Mouse (Mus musculus): ENCODE measurements at regions not wholly inside any gene's neighbourhood (a gene's known extent, or its start where the extent isn't known, plus 50 kb on each side); places are given as distances from the start of the nearest gene placed in this dataset.

GRCm38 (mm10) chr10:39316533-39316932, 52.1 kb upstream of the Fyn start:
- no peak for DNase-seq (ENCODE audit: low spot score)

DNA sequence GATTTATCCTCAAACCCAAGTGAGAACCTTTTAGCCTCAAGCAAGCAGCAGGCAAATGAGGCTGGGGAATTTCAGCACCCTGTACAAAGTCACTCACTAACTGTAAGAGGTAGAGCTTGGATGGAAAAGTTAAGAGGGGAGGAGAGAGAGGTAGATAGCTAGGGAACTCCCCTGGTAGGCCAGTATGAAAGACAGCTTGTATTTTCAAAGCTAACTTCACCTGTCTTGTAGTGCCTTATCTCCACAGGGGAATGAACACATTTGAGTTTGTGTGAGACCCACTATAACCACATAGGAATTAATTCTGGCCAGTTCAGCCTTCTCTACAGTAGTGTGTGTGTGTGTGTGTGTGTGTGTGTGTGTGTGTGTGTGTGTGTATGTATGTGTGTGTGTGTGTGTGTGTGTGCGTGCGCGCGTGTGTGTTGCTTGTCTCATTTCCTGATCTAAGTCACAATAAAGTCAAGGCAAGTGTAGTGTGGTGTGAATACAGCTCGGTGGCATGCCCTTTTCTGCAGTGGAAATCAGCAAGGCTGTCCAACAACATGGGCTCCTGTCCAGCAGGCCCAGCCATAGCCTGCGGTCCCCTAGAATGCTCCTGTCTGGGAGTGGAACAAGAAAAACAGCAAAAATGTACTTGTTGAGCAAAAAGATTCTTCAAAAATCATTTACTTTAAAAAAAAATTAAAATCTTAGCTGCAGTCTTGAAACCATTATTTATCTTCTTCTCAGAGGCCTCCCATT, 53.1 kb upstream of the Fyn start:
- DNase-seq (ENCODE audit: low spot score) = no peak

- DNase-seq (ENCODE audit: low spot score) = no peak
Observed at GRCm38 (mm10) chr10:39311501-39311900, 57.2 kb upstream of the Fyn start.

DNA sequence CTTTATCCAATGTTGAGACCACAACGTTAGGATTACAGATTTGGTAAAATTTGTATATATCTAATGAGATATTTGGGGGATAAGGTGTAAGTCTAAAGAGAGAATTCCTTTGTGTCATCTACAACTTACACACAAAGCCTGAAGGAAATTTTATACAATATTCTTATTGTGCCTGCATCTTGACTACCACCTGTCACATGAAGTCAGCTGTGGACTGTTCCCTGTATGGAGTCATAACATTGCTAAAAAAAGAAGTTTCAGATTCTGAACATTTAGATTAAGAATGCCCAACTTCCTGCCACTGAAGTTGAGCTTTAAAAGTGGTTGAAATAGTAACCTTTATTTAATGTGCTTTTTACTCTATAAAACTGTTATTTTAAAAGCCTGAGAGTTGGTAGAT, 60.1 kb upstream of the Fyn start:
- no peak for DNase-seq (ENCODE audit: low spot score)

DNA sequence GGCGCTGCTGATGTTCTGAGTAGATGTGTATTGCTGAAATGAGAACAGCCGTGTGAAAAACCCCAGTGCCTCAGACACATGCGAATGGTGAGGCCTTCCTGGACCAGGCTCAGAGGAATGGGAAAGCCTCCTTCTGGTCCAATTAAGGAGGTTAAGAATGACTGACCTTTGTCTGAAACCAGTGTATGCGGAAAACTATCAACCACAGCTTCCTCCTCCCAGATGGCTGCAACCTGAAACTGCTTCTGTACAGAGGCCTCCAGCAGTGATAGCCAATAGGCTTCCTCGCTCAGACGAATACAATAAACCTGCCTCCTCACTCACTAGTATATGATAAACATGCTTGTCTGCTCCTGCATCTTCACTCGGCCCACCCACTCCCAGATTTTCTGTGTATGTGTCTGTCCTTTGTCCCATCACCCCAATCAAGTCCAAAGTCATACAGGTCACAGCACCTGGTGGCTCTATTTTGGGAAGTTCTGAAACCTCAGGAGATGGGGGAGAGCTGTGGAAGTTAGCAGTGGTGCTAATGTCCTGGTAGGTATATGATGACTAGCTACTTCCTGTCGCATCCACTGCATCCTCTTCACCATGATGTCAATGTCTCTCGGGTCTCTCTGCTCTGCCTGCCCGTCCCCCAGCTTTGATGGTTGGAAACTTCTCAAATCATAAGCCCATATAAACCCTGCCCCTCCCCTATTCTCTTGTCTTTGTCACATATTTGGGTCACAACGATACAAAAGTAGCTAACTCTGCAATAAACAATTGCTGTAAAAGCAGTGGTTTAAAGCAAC, 75.8 kb upstream of the Fyn start:
- no peak for DNase-seq (ENCODE audit: low spot score)

- DNase-seq (ENCODE audit: low spot score) = no peak
Observed at GRCm38 (mm10) chr10:39291747-39292198, 76.9 kb upstream of the Fyn start.

DNA sequence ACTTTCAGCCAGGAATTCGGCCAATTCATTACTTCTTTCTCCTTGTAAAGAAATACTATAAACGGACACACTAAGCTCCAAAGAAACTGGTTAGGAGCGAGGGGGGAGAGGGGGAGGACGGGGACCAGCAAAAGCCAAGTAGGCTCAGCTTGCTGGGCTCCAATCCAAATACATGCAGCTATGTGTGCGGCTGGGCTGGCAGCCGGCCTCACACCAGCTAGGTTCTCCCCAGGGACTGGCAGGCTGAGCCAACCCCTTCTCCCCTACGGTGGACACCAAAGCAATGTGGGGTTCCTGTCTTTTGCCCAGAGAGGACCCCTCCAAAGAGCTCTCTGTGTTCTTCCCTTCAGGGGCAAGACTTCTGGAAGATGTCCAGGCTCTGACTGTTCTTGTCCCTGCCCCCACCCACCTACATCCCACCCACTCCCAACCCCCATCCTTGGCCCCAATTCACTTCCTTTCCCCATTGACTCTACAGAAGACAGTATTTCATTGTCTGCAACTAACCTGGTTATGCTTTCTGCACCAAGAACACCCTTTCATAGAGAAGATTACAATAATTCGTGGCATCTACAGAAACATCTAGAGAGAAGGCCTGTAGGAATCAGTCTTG, 77.4 kb upstream of the Fyn start:
- no peak for DNase-seq (ENCODE audit: low spot score)

DNA sequence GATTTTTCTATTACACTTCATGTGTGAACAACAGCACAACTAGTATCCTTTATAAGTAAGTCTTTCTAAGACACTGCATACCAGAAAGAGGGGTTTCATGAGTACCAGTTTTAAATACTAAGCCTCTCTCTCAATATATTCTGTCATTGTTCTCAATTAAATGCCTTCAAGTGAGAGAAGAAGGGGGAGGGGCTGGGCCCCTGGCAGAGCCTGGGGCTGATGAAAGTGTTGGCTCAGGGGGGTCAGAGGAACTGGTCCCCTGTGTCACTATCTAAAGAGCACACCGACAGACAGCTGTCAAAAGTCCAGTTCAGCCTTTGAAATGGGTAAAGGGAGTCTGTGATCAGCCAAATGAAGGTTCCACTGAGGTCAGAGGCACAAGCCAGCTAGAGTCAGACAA, 78.4 kb upstream of the Fyn start:
- no peak for DNase-seq (ENCODE audit: low spot score)

GRCm38 (mm10) chr10:39280366-39281000, 88.2 kb upstream of the Fyn start:
- DNase-seq (ENCODE audit: low spot score) = no peak

- no peak for DNase-seq (ENCODE audit: low spot score)
Observed at GRCm38 (mm10) chr10:39274202-39274601, 94.5 kb upstream of the Fyn start.

DNA sequence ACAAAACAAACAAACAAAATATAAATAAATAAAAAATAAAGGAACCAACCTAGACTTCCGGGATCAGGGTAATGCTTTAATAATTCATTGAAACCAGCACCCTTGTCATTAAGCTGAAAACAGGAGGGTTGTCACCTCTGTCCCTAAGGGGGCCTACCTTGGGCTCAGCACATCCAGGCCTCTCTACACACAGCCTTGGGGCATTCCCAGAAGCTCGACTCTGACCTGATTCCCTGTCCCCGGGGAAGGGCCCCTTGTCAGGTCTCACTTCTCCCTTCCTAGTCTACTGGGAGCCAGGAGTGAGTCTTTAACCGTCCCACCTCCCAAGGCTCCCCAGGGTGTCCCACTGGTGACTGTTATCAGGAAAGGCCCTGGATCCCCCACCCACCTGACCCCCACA, 95.2 kb upstream of the Fyn start:
- no peak for DNase-seq (ENCODE audit: low spot score)

- no peak for DNase-seq (ENCODE audit: low spot score)
Observed at GRCm38 (mm10) chr10:39272387-39272949, 96.2 kb upstream of the Fyn start.

DNA sequence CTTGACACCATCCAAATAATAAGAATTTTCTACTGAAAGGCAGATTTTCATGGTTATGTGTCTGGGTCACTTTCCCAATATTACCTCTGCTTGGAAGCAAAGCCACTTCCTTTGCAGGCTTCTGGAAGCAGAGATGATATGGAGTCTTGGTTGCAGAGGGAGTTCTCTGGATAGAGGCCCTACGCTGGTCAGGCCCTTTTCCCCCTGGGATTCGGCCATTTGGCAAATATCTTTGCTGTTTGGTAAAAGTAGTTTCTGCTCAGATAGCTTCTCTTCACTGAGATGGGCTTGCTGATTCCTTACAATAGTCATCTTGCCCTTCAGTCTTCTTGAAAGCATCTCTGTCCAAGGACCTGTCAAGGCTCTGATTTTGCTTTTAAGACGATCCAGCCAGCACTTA, 98.2 kb upstream of the Fyn start:
- no peak for DNase-seq (ENCODE audit: low spot score)

- DNase-seq (ENCODE audit: low spot score) = no peak
Observed at GRCm38 (mm10) chr10:39267236-39267635, 101.4 kb upstream of the Fyn start.

GRCm38 (mm10) chr10:39266482-39266881, 102.2 kb upstream of the Fyn start:
- DNase-seq (ENCODE audit: low spot score) = no peak

GRCm38 (mm10) chr10:39262466-39262865, 98.9 kb upstream of the Ccn6 start:
- DNase-seq (ENCODE audit: low spot score) = no peak

DNA sequence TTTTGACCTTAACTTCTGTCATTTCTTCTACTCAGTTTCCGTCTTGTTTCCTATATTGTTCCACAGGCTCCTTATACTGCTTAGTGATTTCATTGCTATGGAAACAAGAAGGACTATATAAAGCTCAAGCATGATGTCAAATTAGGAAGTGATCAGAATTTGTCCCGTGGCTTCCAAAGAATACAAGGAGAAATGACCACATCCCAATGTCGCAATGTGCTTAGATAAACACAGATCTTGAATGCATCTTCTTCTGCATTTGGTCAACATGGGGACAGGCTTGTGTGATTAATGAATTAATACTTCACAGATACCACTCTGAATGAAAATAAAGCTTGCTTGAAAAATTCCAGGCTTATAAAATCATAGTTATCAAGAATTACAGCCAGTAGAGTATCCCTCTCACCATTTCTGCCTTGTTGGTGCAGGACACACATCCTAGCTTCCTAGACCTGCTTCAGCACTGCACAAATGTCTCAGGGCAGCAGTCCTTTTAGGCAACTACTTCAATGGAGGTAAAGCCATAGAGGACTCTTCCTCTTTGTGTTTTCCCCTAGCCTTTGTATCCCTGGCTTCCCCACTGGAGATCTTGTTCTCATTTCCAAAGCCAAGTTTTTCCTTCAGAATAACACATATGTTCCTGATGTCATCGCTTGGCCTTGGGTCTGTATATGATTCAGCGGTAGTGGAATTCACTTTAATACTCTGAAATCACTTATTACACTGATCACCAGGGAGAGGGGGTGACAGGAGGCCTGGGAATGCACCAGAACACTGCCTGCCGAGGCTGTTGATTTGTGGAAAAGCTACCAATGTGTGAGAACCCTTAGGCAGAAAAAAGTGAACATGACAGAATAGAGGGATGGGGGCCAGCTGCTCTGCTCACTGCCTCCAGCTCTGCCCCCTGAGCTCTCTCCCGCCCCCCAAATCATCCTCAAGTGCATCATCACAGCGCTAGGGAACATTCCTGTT, 97.9 kb upstream of the Ccn6 start:
- DNase-seq (ENCODE audit: low spot score) = no peak

- no peak for DNase-seq (ENCODE audit: low spot score)
Observed at GRCm38 (mm10) chr10:39260061-39260460, 96.5 kb upstream of the Ccn6 start.

GRCm38 (mm10) chr10:39257371-39258154, 94.0 kb upstream of the Ccn6 start:
- DNase-seq (ENCODE audit: low spot score) = no peak

DNA sequence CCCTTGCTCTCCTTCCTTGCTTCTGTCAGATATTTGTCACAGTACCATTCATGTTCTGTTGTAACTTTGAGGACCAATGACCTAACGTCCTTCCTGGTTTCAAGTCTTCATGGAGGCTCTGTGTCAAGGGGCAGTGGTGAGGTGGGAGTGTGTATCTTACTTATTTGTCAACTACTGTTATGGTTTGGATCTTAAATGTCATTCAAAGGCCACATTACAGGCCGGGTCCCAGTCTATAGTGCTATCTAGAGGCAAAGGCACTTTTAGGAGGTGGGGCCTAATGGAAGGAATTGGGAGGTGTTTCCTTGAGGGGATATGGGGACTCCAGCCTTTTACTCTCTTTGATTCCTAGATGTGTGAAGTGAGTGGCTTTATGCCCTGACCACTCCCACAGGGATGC, 91.0 kb upstream of the Ccn6 start:
- no peak for DNase-seq (ENCODE audit: low spot score)

Data from c-Kit-positive CD71-positive TER-119-positive erythroid progenitor cells, embryonic 14.5 days (primary cell).